Mouse (Mus musculus) common myeloid progenitor, adult 5-6 weeks (primary cell): ENCODE measurements around the gene Tnfrsf23. TPM values are rescaled to one million over a fixed set of nuclear protein-coding genes. Genes with fewer than 3 reads are reported as not detected.
"Not testable (repeated sequence)": the region's sequence is repeated elsewhere in the genome, so short reads cannot be mapped to it uniquely, and the experiment has no call there.

ENCODE experiments used
- ATAC-seq: replicated peaks from 2 replicates; pipeline ENCODE4 v1.8.0; 2016; ENCODE audit warnings: low read depth, mild to moderate bottlenecking, moderate TSS enrichment, inconsistent platforms; ENCODE audit not compliant: poor library complexity, severe bottlenecking
- total RNA-seq: library from RNA; stranded (forward); fragments of 200-1000, 187-1606 nt; gene quantifications from 2 replicates; pipeline ENCODE4 v1.2.3, GENCODE M21; 2017

The Tnfrsf23 gene
- 0.63 TPM in 1 of 2 replicates, not detected in the other for total RNA-seq

DNA sequence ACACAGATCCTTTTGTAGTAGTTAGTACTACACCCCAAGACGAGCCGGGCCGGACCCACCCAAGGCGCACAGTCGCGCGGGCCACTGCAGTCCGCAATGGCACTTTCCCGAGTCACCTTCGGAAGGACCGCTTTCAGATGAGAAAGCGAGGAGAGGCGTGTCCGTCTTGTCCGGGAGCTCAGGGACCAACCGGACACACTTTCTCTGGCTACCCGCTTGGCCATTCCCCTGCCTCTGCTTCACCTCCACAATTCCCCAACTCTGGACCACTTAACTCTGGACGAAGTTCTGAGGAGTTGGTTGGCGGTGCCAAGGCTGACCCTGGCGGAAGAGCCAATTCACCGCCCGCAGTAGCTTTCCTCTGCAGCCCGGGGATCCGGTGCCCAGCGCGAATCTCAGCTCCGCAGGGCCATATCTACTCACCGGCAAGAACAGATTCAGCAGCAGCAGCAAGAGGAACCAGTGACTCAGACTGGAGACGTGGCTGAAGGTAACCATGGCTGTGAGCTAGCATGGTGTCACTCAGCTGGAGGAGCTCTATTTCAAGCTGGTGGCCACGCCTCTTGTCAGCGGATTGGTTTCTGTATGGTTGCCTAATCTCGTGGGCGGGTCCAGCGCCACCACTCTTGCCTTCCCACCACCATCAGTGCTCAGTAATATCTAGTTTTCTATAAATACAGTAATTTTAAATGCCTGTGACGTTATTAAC is at the start of gene Tnfrsf23:
Gene Tnfrsf23, minus strand, starts transcription at position 514 of the 709 bp plus-strand sequence.
- ATAC-seq: peak; percentile 94

DNA sequence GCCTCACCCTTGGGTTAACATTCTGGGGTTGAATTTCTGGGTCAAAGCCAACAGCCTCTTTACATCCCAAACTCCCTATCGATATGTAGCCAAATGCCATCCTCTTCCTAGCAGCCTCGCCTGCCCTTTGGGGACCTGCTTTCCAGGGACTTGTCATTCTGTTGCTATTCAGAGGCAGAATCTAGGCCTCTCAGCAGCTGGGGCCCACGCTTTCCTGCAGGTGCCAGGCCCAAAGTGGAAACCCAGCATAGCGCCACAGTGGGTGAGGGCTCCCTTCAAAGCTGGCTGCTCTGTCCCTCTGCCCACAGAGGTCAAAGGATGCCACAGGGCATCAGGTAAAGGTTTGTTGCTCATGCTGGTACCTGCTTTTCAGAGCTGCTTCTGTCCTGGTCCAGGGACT is 48.1 kb upstream of the Tnfrsf23 start:
- no peak for ATAC-seq

DNA sequence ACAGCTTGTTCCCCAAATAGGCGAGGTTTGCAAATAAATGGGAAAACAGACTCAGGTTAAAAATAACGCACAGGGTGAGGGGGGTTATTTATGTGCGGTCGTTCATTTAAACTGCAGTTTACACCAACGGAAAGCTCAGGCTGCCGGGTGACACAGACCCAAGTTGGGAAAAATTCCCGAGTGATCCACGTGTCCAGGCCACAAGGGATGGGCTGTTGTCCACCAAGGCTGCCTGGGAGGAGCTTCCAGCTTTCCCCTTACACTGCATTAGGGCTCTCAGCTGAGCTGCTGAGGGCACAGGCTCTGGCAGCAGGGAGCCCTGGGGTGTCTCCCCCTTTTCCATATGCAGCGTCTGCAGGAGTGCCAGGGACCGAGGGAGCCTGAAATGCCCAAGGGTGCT is 44.2 kb upstream of the Tnfrsf23 start:
- no peak for ATAC-seq

DNA sequence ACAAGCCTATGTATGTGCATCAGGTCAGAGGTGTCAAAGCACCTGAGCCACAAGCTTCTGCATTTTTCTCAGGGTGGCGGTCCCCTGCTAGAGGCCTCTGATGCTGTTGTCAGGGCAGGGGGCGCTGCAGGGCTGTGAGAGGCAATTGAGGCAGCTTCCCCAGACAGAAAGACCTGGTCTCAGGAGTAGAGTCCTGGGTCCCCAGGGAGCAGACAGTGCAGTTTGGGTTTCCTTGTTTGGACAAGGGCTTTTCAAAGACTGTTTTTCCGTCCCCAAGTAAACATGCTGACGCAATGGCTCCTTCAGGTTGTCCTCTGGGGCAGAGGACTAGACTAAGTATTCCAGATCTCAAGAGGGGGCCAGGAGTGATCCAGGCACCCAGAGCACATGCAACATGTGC is 40.7 kb upstream of the Tnfrsf23 start:
- no peak for ATAC-seq

DNA sequence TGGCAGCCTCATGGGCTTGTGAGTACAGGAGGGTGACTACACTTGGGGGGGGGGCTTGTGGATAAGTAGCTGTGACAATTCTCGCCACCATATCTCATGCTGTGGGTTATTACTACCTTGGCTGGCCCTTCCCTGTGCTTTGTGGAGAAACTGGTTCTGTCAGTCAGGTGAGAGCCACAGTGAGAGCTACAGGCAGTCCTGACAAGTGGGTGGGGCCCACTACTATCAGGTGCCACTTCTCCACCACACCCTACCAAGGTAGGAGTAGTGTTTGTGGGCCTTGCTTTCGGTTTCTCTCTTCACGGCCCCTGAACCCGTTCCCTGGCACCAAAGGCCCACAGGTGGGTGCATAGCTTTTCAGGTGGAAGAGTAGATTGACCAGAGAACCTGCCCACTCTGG is 38.2 kb upstream of the Tnfrsf23 start:
- ATAC-seq: no peak

DNA sequence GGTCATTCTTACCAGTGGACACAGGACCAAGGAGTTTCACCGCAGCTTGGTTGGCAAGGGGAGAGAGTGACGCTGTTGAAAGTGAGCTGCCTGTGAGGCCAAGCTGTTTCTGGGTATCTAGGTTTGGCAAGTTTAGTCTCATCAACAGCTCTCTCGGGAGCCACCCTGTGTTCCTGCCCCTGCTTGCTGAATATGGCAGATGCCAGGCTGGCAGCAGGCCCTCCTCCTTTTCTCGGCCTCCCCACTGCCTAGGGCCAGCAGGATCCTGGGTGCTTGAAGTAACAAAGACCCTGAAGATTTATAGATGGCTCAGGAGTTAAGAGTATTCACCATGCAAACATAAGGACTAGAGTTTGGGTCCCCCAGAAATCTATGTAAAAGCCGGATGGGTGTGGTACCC is 37.0 kb upstream of the Tnfrsf23 start:
- no peak for ATAC-seq

DNA sequence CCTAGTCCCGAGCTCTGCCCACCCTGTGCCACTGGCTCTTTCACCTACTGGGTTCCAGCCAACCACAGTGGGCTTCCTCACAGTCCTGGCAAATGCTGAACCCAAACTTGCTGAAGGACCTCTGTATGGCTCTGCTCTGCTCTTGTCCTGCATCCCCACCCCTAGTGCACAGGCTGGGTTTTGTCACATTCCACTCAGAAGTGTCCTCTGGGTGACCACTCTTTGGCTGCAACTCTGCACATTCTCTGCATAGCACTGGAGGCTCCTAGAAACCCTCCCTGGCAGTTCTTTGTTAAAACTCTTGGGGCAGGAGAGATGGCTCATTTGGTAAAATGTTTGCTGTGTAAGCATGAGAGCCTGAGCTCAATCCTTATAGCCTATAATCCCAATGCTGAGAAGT is 32.1 kb upstream of the Tnfrsf23 start:
- ATAC-seq: no peak

DNA sequence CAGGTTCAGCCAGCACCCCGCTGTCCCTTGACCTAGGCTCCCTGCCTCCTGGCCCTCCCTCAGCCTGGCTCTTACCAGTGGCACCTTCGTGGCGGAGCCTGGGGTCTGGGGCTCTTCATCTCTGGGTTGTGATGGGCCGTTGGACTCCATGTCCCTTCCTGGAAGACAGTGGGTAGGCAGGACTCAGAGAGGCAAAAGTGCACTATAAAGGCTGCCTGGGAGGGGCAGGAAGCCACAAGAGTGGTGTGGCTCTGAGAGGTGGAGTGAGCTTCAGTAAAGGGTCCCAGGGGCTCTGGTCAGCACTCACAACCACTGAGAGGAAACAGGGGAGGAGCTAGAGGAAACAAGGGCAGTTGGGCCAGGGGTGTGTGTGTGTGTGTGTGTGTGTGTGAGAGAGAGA is 27.7 kb upstream of the Tnfrsf23 start:
- peak; percentile 45 for ATAC-seq

DNA sequence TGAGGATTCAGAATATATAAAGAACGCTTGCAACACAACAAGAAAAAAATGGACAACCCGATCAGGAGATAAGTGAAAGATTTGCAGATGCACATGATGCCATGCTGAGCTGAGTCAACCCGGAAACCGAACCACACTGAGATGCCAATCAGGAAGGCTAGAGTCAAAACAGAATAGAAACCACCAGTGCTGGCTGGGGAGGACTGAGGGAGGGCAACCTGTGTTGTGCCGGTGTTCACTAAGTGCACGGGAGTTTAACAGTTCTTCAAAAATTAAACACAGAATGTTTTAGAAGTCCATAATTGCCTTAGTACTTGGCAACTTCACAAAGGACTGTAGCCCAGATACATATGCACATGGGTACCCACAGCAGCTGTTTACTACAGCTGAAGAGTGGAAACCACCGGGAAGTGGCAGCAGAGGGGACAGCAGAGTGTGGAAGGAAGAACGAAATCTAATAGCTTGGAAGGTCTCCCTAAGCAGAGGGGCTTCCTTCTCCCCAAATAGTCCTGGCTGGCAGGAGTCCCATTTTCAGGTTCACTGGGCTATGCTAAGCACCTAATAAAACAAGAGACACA is 27.2 kb upstream of the Tnfrsf23 start:
- peak; percentile 72 for ATAC-seq

DNA sequence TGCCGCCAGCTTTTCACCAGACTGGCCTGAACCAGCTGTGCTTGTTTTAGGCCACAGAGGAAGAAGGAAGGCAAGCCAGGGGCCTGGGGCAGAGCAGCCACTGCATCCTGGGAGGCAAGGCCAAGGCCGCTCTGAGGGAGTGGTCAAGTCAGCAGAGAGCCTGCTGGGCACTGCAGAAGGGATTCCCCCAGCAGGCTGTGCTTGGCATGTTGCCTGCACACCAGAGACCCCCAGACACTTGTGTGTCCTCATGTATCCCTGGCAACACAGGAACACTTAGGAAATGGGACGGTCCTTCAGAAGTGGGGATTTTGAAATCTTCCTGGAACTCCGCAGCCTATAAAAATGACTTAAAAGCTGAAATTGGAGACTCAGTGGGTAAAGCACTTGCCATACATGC is 26.4 kb upstream of the Tnfrsf23 start:
- ATAC-seq: no peak

DNA sequence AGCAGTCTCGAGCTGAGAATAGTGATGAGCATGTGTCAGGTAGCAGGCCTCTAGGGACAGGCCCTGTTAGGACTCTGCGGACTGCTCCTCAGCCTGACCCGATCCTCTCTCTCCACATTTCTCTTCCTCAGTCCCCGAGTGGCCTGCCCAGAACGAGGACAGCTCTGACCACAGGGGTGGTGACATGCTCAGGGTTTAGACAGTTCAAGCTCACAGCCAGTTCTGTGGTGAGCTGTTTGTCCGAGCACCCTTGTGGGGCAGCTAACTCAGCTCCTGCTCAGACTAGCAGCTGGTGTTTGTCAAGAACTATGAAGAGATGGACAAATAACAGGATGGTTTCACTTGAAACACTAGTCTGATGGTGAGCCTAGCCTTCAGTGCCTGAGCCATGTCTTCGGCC is 25.7 kb upstream of the Tnfrsf23 start:
- no peak for ATAC-seq

DNA sequence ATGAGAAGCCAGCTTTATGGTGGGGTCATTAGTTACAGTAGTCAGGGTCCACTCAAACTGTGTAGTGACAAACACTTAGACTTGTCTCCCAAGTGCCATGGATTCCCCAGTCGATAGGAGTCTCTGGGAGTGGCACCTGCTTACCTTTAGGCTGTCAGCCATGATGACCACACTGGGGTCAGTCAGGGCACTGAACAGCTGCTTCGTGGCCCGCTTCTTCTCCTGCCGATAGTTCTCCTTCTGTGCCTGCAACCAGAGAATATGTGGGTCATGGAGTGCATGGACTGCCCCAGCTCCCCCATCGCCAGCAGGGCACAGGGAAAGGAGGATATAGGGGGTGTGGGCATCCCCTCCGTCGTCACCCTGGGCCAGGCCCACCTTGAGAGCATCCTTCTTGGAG is 23.7 kb upstream of the Tnfrsf23 start:
- no peak for ATAC-seq

DNA sequence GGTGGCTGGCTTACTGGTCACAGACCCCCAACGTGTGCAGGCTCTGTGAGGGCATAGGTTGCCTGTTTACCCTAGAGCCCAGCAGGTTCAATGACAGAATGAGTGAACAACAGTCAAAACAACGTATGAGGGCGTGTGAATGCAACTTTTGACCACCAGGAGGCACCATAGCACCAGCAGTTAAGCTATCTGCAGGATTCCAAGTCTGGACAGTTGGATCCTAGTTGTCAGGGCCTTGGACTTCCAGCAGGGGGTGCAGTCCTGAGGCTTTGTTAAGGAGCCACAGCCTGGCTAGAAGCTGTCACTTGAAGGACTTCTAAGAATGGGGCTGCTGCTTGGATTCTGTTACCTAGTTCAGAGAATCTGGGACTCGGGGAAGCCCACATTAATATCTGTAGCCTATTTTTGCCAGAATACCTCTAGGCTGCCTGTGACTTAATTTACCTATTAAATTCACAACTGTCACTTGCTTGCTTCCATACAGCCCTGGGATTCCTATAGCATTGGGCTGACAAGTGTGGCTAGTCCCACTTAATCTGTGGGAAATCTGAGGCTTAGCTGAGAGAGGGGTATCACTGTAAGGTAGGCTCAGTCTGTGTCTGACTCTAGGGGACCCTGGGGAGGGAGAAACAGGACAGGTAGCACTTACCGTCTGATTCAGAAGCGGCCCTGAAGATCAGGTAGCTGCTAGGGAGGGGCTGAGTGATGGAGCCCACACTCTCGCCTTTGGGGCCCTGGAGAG is 21.2 kb upstream of the Tnfrsf23 start:
- ATAC-seq: peak; percentile 97

DNA sequence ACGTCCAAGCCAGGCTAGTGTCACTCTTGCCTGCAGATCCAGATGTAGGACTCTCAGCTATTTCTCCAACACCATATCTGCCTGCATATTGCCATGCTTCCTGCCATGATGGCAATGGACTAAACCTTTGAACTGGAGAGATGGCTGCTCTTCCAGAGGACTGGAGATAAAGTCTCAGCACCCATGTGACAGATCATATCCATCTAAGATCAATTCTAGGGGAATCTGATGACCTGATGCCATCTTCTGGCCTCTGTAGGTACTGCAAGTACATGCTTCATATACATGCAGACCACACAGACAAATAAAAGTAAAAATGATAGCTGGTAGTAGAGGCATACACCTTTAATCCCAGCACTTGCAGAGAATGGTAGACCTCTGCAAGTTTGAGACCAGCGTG is 10.5 kb upstream of the Tnfrsf23 start:
- peak; percentile 62; the same call in 1 of the 2 replicates for ATAC-seq

DNA sequence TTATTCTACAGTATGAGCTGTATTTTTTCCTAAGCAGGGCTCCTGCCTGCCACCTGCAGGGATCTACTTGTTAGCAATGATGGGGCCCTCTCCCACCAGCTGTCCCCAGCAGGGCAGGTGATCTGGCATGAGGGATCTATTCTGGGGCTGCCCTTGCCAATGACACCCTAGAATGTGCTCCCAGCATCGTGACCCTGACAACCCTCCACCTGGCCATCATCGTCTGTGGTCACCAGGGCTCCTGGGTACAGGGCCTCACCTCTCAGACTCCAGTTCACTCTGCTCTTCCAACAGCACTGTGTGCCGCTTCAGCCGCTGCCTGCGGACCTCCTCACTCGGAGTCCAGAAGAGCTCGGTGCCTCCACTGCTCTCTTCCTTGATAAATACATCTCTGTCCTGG is 8.9 kb upstream of the Tnfrsf23 start:
- no peak for ATAC-seq

DNA sequence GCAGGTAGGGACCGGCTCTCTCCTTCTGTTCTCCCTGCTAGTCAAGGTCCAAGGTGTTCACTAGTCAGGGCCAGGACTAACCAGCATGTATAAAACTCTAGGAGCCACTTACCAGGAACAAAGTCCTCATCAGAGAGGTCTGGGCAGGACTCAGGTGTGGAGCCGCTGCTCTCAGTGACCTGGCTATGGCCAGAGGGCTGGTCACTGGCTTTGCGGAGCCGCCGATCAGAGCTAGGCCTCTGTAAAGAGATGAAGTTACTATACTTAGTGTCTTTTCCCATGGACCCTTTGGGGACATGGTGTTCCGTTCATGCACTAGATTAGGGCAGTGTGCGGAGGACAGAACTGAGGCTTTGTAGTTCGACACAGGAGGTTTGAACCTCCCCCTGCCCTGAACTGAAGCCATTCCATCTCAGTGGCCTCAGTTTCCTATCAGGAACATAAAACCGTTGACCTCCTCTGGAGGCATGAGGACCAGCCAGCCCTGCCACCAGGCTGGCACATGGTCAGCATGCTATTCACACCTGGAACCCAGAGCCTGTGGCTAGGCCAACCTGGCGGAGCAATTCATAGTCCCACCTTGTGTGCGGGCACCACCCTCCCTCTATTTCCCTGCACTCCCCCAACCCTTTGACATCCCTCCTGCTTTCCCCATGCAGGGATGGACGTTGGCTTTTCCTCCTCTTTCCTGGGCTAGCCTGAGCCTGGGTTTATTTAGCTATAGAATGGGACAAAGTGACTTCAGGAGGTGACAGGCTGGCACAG is 7.3 kb upstream of the Tnfrsf23 start:
- ATAC-seq: no peak

DNA sequence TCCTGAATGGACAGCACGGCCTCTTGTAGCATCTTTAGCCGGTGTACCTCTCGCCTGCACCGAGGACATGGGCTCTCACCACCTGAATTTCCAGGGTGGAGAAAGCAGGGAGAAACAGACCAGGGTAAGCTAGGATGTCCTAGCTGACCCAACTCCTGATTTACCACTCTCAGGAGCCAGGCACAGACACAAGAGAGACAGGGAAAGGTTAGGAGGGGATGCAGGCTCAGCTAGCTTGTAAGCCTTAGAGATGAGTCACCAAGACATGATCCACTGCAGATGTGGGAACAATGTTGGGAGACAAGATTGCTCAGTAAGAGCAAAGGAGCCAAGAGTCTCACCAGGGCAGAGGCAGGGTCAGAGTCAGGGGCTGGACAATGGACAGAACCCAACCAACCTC is 6.2 kb upstream of the Tnfrsf23 start:
- no peak for ATAC-seq

DNA sequence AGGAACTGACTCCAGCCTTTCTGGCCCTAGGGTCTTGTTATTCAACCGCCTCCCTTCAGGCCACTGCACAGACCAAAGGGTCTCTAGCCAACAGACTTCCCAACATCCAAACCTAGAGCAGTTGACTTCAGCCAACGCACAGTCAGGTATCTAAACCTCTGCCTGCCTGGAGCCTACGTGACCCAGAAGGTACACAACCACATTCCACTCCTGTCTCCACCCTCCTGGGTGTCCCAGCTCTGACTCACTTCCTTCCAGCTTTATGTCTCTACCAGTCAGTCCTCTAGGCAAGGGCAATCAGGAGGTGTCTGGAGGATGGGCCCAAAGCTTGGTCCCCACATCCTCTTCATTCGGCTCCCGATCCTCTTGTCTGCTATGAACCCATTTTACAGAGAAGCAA is 5.5 kb upstream of the Tnfrsf23 start:
- no peak for ATAC-seq

DNA sequence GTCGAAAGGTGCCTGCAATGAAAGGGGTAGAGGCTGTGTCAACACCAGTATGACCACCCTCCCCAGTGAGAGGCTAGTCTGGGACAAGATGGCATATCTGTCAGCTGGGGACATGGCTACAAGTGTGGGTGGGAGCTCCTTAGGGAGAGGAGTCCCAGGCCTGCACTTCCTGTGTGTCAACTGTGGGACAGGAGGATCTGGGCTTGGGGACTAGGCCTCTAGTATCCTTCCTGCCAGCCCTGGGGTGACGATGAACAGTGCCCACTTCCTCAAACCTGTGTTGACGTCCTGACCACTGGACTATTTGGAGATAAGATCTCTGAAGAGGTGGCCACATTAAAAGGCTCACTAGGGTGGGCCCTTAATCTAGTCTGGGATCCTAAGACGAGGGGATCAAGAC is 4.3 kb upstream of the Tnfrsf23 start:
- ATAC-seq: peak; percentile 39

DNA sequence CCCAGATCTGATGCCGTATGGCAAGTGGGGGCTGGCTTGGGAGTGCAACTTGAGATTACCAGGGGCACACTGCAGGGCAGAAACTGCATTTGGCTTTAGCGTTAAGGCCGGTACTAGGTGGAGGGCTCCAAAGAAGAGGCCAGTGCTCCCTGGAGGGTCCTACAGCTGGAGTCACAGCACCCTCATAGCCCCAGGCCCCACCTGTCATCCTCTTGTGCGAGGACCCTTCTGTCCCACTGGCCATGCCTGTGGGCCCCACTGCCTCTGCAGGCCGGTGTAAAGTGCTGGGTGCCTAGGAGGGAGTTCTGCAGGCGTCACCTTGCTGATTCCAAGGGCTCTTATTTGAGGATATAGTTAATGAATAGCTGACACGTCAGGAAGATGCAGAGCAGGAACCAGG is 3.8 kb upstream of the Tnfrsf23 start:
- ATAC-seq: no peak

DNA sequence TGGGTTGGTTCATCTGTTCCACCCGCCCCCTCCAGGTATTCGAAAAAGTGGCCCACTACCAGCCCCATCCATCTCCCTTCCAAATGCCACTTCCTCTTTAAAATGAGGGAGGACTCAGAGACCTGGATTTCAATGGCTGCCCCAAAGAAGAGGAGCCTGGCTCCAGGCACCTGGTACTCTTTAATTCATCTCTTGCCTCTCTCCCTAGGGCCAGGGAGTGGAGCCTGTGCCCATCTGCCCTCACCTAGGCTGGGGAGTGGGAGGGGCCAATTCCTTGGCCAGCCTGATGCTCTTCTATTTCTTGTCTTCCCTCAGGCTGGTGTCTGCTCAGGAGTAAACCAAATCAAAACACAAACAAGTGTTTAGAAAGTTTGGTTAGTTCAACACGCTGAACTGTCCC is 1.0 kb upstream of the Tnfrsf23 start:
- not testable (repeated sequence) for ATAC-seq
